Comparison of ENCODE assay signal across 27 mouse cellular contexts in the genomic region with DNA sequence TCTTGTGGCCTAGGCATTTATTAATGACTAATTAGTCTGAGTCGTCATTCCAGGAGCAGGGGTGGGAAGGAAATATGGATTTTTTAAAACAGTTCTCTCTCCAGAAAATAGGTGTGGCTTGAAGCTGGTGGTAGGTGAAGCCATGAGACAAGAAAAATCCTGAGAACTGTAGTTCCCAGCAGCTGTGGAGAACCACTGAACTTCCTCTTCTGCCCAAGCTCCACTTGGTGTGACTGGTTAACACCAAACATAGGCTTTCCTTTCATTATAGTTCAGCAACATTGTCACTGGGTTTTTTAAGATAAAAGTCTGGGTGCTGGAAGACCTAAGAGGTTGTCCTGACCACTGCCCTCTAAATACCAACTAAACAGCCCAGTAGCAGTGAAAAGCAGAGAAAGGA. TPM values are rescaled to one million over a fixed set of nuclear protein-coding genes. Genes with fewer than 3 reads are reported as not detected.
"Had no signal": no experiment of that assay in that cellular context is flagged by ENCODE, and none has a peak within 500 bp of the region (broad histone marks: within the 10 kb centered on the region; RNA-seq: fewer than 3 reads in every experiment).

No protein-coding gene starts in this region.

- H3K27me3 ChIP-seq: hindbrain, embryonic 12.5 days; intestine, embryonic 15.5 days had no signal

- H3K36me3 ChIP-seq: heart, embryonic 10.5 days; heart, embryonic 12.5 days; hindbrain, embryonic 10.5 days; hindbrain, embryonic 12.5 days; intestine, embryonic 15.5 days; limb, embryonic 10.5 days; limb, embryonic 12.5 days had no signal

- H3K4me2 ChIP-seq: heart, embryonic 12.5 days; hindbrain, embryonic 12.5 days; hindbrain, embryonic 14.5 days; intestine, embryonic 15.5 days; limb, embryonic 12.5 days; liver, embryonic 11.5 days had no signal

- H3K27ac ChIP-seq: gastrocnemius, adult 2 months; heart, embryonic 10.5 days; hindbrain, embryonic 12.5 days; hindbrain, embryonic 14.5 days; intestine, embryonic 15.5 days; layer of hippocampus, adult 2 months; left cerebral cortex, adult 2 months; limb, embryonic 10.5 days; limb, embryonic 12.5 days had no signal

- H3K9me3 ChIP-seq: heart, embryonic 10.5 days; heart, embryonic 12.5 days; hindbrain, embryonic 10.5 days; hindbrain, embryonic 12.5 days; intestine, embryonic 15.5 days; limb, embryonic 10.5 days; limb, embryonic 12.5 days had no signal

- H3K4me1 ChIP-seq: heart, embryonic 10.5 days; heart, embryonic 12.5 days; intestine, embryonic 15.5 days had no signal

- ATAC-seq: hindbrain, embryonic 16.5 days; inflammation-experienced regulatory T-cells, adult 6 months; intestine, embryonic 15.5 days; intestine, postnatal 0 days had no signal

- H3K9ac ChIP-seq: heart, embryonic 12.5 days; hindbrain, embryonic 12.5 days; hindbrain, embryonic 14.5 days; intestine, embryonic 15.5 days; limb, embryonic 12.5 days had no signal

- H3K4me3 ChIP-seq: gastrocnemius, adult 2 months; heart, embryonic 10.5 days; heart, embryonic 12.5 days; hindbrain, embryonic 10.5 days; hindbrain, embryonic 12.5 days; intestine, embryonic 15.5 days; layer of hippocampus, adult 2 months; left cerebral cortex, adult 2 months; limb, embryonic 10.5 days; limb, embryonic 12.5 days had no signal

- DNase-seq: gastrocnemius, adult 2 months; gastrocnemius, postnatal 10 days; gastrocnemius, postnatal 25 days; heart, postnatal 10 days; heart, postnatal 4 days; kidney, adult 18-20 months; kidney, adult 8-10 months; kidney, postnatal 10 days; kidney, postnatal 25 days; kidney, postnatal 4 days; liver had no signal

RNA-seq across cellular contexts. Expression of gene Hrh2, which starts 31.4 kb away (rescaled TPM):
- total RNA-seq: gastrocnemius, postnatal 25 days had no signal
- polyA plus RNA-seq: heart, embryonic 12.5 days; kidney, embryonic 14.5 days; kidney, embryonic 16.5 days; limb, embryonic 12.5 days had no signal
